Mouse (Mus musculus) MN1 (cell line): ENCODE measurements around the gene Cmah.

Source experiments
- DNase-seq: peaks from one replicate; pipeline ENCODE4 v3.0.0-alpha.2; 2016; ENCODE audit warnings: low spot score

Gene Cmah

DNA sequence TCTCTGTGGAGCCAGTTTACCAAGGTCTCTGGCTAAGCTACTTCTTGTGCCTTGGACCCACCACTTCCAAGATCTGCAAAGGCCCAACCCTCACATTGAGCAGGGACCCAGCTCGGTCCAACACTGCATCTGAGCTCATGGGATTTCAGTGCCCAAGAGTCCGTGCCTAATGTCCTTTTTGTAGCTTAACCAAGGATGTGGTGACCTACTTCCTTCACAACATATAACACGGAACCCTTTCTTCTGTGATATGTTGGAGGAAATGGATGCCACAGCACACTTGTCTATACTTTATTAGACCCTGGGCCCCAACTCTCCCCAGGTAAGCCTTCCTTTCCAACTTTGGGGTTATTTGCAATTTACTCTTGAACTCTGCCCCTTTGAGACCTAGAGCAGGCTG is 186.5 kb downstream of the Cmah start:
- DNase-seq: no peak

DNA sequence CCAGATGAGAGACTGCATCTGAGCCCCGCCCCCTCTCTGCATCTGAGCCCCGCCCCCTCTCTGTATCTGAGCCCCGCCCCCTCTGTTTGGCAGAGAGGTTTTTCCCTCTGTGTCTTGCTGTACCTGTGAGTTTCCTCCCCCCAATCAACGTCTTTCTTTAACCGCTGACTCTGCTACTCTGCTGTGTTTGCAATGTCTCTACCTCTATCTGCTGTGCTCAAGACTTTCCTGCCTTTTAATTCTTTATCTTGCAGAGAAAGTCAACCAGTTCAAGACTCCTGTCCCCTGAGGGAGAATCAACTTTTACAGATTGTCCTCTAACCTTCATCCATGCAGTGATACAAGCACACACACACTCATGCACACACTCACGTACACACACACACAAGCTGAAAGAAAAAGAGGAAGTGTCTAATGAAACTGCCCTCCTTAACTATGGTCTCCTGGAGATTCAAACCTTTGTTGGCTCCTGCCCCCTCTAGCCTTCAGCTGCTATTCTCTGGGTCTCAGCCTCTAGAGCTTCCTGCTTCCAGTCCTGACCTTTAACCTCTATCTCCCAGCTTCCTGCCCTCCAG is 188.0 kb downstream of the Cmah start:
- no peak for DNase-seq

DNA sequence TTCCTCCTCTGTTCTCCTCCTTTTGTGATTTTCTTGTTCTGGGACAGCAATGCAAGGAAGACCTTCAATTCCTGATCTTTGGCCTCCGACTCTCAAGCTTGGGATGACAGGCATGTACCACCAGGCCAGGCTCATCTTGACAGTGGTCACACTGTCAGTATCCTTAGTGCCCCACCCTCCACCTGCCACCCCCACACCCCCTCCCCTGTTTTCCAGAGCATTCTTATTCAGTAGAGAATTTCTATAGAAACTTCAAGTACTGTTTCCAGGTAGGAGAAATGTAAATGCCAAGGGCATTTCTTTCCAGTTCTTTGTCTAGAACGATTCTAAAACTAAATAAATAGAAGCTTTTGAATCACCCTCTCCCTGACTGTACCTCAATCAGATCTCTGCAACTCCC is 190.6 kb downstream of the Cmah start:
- DNase-seq: no peak

DNA sequence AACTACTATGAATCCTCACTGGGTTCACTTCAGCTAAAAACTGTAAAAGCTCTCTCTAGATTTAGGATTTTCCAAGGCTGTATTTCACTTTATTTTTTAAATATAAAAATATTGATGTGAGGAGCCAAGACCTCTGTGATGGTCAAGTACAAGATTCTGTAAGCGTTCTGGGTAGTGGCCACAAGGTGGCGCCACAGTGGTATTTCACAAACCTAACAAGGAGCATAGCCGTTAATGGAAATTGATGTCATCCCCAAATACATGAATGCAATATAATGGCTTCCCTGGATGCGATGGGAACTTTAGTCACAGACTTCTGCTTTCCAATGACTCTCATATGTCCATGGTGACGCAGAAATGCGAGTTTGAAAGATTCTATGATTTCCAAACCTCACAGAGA is 191.7 kb downstream of the Cmah start:
- no peak for DNase-seq

DNA sequence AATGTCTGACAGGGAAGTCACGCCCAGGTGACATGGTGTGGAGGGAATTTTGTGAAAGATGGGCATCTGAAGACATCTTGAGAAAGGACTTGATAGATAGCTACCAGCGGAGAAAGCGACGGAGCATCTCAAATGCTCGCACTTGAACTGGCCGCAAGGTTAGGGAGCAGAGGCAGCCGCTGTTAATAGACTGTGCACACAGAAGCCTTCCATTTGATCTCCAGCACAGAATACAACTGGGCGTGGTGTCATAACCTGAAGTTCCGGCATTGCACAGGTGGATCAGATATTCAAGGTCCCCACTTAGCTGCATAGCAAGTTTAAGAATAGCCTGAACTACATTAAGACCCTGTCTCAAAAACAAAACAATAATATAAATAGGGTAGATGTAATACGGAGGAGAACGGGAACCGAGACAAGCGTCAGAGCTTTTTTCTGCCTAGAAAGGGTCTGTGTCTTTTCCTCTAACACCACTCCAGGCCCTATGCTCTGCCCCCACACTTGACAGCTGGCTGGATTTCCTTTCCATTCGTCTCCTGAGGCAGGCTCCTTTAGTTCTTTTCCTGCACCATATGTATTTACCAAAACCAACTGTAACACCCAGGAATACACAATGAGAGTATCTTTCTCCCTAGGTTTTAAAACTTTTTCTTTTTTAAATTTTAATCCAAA is 192.9 kb downstream of the Cmah start:
- no peak for DNase-seq

DNA sequence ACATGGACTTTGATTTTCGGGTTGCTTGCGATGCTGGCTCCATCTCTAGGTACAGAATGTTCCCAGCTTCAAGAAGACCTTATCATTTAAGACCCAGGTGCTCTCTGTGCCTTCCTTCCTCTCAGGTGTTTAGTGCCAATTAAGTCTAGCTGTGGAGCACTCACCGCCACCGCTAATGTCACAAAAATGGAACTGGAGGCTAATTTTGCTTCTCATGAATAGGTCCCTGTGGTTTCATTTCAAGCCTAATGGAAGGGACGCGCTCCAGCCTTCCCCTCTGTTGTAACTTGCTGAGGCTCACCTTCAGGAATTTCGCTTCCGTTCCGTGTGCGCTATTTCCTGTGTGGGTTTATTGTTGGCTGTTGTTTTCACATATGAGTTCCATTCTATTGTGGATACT is 193.6 kb downstream of the Cmah start:
- DNase-seq: no peak

DNA sequence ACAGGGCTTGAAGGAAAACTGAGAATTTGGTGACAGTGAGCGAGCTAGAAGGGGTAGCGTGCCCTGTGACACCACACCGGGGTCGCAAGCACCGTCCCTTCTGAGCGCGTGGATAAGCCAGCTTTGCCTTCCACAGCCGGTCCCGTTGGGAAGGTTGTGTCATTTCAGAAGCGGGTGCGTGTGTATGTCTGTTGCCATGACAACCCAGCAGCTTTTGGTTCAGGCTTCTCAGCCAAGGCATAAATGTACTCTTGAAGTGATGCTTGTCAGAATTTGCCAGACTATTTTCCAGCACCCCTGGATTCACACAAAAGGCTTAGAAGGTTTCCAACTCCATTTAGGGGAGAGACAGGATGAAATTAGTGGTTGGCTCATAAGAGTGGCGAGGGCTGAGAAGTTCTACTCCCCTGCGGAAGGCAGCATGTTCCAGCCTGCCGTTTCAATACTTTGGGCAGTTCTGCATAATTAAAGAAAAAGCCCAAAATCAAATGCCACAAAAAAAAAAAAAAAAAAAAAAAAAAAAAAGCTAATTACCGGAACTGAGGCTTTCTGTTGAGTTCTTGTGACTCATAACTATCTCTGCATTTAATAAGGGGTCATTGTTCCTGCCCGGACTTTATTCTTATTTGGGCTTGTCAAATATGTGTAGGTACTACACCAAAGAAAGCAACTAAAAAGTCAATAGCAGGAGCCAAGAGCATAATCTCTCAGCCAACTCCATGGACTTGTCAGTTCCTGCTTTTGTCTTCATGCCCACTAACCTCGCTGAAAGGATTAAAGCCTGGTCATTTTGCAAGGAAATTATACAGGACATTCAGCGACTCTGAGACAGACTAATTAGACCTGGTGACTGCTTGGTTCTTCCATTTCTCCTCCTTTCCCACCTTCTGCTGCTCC is 194.5 kb downstream of the Cmah start:
- DNase-seq: no peak

DNA sequence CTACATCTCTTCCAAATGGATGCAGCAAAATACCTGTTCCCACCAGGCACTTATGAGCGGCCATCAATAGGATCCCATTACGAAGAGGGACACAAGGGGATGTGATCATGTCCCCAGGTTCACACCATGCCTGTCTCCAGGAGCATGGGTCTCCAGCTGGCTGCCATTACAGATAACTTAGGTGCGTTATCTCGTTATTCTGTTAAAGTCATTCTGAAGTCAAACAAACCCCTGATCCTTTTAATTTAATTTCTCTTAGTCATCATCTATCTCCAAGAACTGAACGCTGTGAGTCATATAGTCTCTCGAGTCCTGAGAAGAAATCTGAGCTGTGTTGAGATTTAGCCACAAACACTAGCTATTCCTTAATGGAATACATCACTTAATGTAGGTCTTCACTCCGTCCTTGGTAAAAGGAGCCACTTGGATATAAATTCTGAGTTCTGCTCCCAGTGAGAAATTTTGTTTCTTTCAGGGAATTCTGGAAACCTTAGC is 195.2 kb downstream of the Cmah start:
- DNase-seq: no peak

DNA sequence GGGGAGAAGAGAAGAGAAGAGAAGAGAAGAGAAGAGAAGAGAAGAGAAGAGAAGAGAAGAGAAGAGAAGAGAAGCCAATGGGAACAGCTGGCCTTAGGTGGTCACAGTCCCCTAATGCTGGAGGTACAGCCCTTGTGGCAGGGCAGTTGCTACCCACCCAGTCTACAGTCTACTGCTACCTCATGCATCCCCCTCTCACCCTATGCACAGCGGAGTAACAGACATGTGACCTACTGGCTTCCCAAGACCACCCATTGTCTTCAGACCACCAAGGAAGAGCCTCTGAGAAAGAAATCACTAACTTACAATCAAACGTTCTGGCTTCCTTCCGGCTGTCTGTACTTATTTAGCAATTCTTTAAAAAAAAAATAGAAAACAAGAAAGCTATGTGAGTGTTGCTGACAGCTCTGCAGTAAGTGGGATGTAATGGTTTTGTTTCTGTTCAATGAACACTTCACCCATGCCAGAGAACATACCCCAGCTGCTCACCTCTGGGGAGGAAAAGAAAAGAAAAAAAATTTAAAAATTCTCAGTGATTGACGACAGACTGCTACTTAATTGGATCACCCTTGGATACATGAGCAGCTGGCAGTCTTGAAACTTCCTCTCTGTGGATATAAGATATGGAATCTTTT is 196.5 kb downstream of the Cmah start:
- DNase-seq: no peak

DNA sequence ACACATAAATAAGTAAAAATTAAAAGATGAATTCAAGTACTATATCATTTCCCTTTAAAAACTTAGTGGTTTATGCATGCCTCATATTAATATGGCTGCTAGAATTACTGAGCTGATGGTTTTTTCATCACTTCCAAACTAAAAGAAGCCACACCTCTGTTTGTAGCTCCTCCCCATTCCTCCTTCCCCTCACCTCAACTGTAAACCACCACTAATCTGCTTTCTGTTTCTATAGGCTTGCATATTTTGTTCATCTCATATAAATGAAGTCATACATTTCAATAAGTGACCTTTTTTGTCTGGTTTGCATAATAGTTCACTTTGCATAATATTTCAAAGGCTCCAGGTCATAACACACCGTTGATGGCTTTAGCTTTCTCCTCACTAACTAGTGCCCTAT is 197.3 kb downstream of the Cmah start:
- DNase-seq: no peak

DNA sequence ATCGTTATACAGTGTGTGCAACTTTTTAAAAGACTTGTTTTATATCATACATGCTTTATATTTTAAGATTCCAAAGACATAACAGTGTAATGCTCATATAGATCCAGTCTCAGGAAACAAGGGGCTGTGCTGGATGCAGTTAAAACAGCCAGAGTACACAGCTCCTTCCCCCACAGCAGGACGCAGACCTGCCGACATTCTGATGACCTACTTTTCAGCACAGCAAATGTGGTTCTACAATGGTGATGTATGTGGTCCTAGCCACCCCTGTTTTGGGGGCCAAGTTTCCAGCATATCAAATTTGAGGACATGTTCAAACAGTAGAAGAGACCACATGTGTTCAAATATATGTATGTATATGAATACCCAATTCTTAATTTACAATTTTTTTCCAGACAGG is 198.3 kb downstream of the Cmah start:
- no peak for DNase-seq

DNA sequence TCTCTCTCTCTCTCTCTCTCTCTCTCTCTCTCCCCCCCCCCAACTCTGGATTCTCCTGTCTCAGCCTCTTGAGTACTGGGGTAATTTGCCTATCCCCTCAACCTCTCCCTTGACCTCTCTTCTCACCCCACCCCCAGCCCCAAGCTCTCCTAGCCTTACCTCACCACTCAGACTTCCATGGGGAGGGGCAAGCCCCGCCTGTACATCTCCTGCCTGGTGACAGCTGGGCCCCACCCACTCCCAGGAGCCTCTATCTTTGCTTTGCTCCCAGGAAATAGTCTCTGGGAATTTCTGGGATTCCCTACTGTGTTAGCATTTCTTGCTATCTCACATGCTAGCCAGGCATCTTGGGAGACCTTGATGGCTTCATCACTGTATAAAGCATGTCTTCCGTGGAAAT is 199.7 kb downstream of the Cmah start:
- no peak for DNase-seq
